Mouse (Mus musculus) embryonic fibroblast, embryonic 13.5 days (primary cell): ENCODE results near the gene Cyp4f18.

Source experiments
- CTCF ChIP-seq: IDR thresholded peaks from 2 replicates; pipeline ENCODE4 v1.5.1; 2011; ENCODE audit warnings: mild to moderate bottlenecking, control low read depth, low read length, moderate library complexity, borderline replicate concordance; ENCODE audit not compliant: insufficient read depth
- POLR2A ChIP-seq: IDR thresholded peaks from 2 replicates; pipeline ENCODE4 v1.6.1; 2011; ENCODE audit warnings: low read depth, mild to moderate bottlenecking, control low read depth, low read length, moderate library complexity

GRCm38 (mm10) chr8:71984601-71985000, 24.8 kb downstream of the Cyp4f18 start:
- TF ChIP-seq CTCF (no peak), POLR2A (no peak)
